Mouse (Mus musculus) thymus, postnatal 25 days (tissue): Measurements from ENCODE around the gene Errfi1.

ENCODE experiments used
- DNase-seq: peaks from one replicate; pipeline ENCODE4 v3.0.0; 2022

Gene Errfi1

DNA sequence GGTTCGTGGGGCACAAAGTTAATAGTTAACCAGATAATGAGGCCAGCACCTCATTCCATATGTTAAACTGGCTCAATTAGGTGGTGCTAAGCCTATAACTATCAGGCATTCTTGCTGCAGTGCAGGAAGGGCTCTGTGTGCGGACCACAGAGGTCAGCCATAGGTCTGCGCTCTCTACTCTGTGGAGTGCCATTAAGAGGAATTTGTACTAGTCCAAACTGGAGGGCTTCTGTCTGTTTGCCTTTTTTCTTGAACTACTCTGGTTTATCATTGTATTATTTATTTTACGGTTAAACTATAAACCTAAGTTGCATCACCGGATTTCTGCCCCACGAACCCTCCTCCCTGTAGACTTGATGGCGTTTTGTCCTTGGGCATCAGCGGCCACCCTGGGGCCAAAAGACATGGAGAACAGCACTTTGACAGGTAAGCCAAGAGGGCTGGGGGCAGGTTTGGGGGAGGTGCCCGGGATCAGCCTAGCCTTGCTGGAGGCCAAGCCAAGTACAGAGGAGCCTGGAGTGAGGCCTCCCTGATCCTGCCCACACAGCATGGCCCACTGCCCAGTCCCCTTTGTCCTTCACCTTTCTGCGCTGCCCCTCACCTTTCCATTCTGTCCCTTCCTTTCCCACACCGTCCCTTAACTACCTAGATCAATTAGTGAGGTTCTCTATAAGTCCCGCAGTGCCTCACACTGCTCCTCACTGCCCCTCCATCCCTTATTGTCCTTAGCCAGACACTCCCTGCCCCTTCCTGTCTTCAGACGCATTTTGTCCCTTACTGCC is at the start of gene Errfi1:
Gene Errfi1, plus strand, starts transcription at position 240 of the 782 bp plus-strand sequence.
- DNase-seq: no peak

GRCm38 (mm10) chr4:150804204-150804603 is 49.5 kb upstream of the Errfi1 start:
- DNase-seq: no peak

DNA sequence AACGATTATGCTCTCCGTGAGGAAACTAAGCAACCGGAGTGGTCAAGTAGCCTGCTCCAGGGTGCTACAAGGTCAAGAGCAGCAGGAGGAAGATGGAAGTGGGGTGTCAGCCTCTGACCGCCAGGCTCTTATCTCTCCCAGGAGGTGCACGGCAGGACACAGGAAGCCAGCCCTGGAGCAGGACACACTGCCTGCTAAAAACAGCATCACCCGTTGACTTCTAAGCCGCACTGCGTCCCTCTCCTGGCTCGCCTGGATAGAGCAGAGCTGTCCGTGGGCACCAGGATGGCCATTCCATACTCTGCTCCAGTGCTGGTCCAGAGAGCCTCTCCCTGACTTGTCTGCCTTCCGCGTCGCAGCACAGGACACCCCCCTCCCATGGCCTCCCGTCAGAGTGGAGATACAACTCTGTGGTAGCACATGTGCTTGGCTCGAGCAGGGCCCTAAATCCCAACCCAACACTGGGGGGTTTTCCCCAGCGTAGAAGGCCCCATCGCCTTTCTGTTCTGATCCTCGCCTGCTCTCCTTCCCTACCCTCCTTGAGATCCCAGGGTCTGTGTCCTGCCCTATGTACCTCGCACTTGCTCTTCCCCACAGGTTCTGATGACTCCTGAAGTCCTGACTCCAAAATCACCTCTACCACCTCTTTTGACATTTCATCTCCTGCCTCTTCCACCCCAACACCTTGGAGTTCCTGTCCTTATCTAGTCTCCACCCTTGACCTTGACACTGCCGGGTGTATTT is 45.8 kb upstream of the Errfi1 start:
- DNase-seq: no peak

DNA sequence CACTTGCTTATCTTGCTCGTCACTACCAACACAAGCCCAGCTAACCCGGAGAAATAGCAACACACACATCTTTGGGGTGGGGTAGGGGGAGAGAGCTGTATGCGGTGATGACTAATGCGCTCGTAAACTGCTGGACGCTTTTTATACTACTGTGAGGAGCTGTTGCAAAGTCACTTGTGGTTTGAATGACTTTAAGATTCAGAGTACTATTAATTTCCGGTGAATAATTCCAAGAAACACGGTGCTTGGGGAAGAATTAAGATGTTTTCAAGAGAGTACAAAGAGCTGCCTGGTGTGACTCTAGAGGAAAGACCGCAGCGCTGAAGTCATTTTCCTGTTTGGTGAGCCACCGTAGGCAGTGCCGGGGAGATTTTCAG is 45.3 kb upstream of the Errfi1 start:
- DNase-seq: peak; percentile 15

- peak; percentile 49 for DNase-seq
Measured at GRCm38 (mm10) chr4:150809323-150809722, 44.4 kb upstream of the Errfi1 start.

DNA sequence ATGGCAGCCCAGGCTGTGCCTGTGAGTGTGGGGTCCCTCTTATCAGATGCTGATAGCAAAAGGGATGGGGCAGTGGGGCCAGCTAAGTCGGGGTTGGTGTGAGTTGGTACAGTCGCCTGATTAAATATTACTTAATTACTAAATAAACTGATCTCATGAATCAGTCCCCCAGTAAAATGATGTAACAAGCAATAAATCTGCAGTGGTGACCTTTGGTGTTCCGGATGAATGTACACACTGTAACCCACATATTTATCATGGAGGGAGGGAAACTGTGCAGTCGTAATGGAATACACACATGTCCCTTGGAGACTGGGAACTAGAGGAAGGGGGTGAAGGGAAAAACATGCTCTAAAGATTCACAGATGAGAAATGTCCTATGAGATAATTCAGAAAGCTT is 38.6 kb upstream of the Errfi1 start:
- no peak for DNase-seq

DNA sequence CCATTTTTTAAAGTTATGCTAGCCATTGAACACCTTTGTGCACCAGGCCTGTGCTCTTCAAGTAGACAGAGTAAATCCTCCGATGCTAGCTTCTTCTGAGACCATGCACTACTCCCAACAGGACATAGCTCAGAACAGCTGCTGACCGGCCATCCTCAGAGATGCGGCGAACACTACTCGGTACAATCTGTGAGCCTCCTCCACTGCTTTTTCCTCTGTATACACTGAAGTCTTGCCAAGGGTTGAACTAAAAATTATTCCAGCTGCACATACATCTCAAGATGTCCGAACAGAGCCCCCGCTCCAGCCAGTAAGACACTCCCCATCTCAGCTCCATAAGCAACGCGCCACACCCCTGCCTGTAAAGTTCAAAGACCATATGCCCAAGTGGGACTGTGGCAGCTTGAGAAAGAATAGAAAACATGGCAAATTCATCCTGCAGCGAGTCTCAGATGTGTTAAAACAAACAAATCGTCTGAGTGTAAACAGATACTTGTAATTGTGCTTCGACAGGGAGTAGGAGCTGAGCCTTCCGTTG is 37.2 kb upstream of the Errfi1 start:
- DNase-seq: no peak

DNA sequence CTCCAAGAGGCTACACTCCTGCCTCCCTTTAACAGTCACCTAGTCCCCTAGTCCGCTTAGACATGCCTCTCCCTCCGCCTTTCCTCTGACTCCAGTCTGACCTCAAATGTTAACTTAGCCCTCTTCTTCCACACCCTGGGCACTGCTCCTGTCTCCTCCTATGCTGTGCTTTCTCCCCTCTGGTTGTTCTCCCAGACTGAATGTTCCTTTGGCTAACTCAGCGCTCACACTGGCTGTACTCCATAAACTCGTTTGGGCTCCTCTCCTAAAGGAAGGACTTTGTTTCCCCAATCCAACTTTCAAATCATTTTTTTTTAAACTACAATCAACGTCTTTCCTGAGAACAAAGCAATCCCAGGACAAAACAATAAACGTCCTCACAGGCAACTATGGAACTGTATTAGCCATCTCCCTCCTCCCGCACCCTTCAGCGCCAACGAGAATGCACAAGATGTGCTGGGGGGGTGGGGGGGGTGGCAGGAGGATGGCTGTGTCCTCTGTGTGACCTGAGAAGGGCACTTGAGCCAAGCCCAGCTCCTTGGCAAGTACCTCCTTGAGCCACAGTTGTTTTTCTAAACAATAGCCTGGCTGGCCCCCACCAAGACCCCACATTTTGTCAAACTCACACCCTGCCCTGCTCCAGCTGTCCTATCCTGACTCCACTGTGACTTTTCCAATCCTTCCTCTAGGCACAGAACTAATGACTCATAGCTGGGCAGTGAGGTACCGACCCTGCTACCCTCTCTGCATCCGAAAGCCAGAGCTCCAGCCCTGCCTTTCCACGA is 34.4 kb upstream of the Errfi1 start:
- DNase-seq: no peak

- no peak for DNase-seq
Measured at GRCm38 (mm10) chr4:150821381-150821780, 32.3 kb upstream of the Errfi1 start.

- DNase-seq: no peak
Measured at GRCm38 (mm10) chr4:150822624-150823023, 31.1 kb upstream of the Errfi1 start.

GRCm38 (mm10) chr4:150823614-150824480 is 29.9 kb upstream of the Errfi1 start:
- no peak for DNase-seq

- no peak for DNase-seq
Measured at GRCm38 (mm10) chr4:150824877-150825276, 28.8 kb upstream of the Errfi1 start.

GRCm38 (mm10) chr4:150825531-150825930 is 28.2 kb upstream of the Errfi1 start:
- DNase-seq: no peak

DNA sequence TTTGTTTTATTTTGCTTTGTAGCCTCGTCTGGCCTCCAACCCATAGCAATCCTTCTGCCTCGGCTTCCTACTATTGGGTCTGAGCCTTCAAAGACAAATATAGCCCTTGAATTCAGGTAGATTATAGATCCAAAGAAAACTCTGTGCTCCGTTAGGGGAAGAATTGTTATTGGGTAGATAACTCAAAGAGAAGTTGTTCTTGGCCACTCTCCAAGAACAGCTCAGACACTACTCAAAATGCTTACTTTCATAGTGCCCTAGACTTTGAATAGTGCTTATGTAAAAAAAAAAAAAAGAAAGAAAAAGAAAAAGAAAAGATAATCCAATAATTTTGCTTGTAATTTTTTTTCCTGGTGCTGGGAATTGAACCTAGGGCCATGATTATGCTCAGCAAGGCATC is 22.4 kb upstream of the Errfi1 start:
- no peak for DNase-seq

GRCm38 (mm10) chr4:150831941-150832340 is 21.8 kb upstream of the Errfi1 start:
- no peak for DNase-seq

GRCm38 (mm10) chr4:150835163-150835562 is 18.6 kb upstream of the Errfi1 start:
- no peak for DNase-seq

- no peak for DNase-seq
Measured at GRCm38 (mm10) chr4:150836258-150836657, 17.5 kb upstream of the Errfi1 start.

DNA sequence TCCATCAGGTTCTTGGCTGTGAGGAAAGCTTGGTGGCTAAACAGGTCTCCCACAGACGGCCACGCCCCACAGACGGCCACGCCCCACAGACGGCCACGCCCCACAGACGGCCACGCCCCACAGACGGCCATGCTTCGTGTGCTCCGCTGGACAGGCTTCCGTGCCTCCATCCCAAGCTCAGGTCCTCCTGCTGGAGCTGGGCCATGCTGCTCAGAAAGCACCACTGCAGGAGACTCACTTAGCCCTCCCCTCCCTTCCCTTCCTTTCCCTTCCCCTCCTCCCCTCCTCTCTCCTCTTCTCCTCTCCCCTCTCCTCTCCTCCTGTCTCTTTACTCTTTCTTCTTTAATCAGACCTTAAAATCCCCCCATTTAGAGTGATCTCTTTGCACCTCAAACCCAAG is 16.8 kb upstream of the Errfi1 start:
- DNase-seq: no peak

- no peak for DNase-seq
Measured at GRCm38 (mm10) chr4:150837458-150837857, 16.3 kb upstream of the Errfi1 start.

DNA sequence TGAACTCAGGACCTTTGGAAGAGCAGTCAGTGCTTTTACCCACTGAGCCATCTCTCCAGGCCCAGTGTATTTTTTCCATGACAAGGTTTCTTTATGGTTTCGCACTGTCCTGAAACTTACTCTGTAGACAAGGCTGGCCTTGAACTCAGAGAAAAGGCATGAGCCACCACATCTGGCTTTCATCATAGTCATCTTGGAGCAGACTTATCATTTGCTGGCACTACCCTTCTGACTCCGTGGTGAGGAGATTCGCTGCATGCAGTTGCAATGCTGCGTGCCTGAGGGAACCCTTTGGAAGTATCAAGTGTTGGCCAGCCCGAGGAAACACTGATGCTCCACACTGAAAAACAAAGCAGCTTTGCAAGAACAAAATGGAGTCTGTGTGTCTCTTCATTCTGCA is 11.7 kb upstream of the Errfi1 start:
- DNase-seq: no peak

DNA sequence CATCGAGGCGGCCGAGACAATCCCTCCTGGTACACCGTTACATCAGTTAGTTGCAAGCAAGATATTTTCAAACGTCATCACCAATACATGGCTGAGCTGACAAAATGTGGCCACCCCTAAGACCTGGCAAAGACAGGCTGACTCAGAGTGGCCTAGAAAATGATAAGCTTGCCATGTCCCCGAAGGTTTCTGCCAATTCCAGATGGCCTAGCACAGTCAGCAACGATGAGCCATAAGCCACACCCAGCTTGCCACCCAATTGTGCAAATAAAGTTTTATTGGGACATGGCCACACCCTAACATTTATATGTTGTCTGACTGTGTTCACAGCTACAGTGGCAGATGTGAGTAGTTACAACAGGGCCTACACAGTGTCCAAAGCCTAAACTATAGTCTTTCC is 10.5 kb upstream of the Errfi1 start:
- no peak for DNase-seq

DNA sequence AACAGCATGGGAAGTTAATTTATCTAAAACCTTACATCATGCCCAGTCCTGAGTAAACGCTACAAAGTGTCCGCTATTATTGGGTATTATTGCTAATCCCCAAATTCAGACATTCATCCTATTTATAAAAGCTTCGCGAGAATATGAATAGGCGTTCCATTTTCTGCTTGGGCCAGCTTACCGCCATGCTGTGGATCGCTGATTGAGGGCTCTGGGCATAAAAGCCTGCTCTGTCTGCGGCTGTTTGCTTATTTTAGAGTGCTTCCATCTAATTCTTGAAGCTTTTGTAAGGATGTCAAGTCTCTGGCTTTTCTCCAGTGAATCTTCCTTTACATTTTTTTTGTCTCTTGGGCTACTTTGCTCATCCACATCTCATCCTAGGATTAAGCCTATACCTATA is 7.4 kb upstream of the Errfi1 start:
- DNase-seq: no peak
